Mouse (Mus musculus): ENCODE measurements around the gene Vangl2. TPM values are rescaled to one million over a fixed set of nuclear protein-coding genes. Genes with fewer than 3 reads are reported as not detected.
"Not testable (repeated sequence)": the region's sequence is repeated elsewhere in the genome, so short reads cannot be mapped to it uniquely, and the experiment has no call there.

The Vangl2 gene
- total and polyA plus RNA-seq, 3 experiments: 1.3 TPM

DNA sequence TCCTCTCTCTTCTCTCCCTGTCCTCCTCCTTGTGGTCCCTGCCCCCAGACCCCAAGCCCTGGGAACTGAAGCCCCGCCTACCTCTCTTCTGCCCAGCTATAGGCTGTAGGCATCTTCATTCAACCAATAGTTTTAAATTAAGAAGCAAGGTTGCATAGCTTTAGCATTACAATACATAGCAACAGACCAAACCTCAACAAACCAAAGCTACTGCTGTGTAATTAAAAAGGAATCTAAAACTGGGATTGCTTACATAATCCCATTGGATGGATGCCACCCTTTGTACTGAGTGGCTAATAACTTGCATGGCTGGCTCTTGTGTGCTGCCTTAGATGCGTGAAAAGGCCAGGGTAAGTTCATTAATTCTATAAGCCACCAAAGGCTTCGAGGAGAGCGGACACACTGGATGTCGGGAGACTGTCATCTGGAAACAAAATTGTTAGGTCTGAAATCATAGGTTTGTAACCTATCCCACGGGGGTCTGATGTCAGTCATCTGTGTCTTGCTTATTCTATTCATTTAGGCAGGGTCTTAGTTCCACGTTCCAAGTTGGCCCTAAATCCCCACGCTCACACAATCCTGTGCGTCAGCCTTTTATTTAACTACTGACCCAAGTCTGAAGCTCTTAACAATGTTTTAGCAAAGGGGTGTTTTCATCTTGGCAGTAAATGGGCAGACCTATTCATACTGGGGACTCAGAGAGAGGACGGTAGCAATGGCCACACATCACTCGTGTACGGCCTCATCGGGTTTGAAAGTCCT, 48.1 kb downstream of the Vangl2 start:
- H3K27ac ChIP-seq: no peak overlapping the region
- H3K4me1 ChIP-seq (ENCODE audit: control insufficient read depth, insufficient read depth, low read length): no peaks in the 10 kb centered on the region
- H3K9ac ChIP-seq (ENCODE audit: low read depth, low read length): no peak overlapping the region
- DNase-seq: no peak
- TF ChIP-seq CTCF (IDR thresholded peaks at IDR 0.05) (no peak), POLR2A (IDR thresholded peaks at IDR 0.05; ENCODE audit: insufficient read depth, low read depth, low read length) (no peak), EP300 (IDR thresholded peaks at IDR 0.05; ENCODE audit: insufficient read depth, low read depth, low read length) (no peak)
- no peaks in the 10 kb centered on the region for H3K79me2 ChIP-seq (replicated peaks; ENCODE audit: control insufficient read depth, insufficient read depth, low read length)
- WGBS: 89% methylated on average over 13 of the region's 13 CpGs
- no peaks in the 10 kb centered on the region for H3K27me3 ChIP-seq (ENCODE audit: control insufficient read depth, insufficient read depth, low read length)
- intact Hi-C loops (cut with DNase I): no loop called here
- no peak overlapping the region for H3K4me3 ChIP-seq
- no peaks in the 10 kb centered on the region for H3K36me3 ChIP-seq (ENCODE audit: control insufficient read depth, insufficient read depth, low read length)

DNA sequence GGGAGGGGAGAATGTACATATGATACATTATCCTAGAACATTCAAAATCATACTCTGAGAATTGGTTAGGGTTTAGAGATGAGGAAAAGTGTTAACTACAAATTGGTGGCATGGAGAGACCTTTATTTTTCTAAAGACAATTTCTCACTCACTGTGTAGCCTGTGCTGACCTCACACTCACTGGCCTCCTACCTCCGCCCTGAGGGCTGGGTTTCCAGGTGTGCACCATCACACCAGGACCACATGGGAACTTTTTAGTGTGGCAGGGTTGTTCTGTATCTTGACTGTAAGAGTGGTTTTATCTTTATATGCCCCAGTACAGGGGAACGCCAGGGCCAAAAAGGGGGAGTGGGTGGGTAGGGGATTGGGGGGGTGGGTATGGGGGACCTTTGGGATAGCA, 50.4 kb downstream of the Vangl2 start:
- TF ChIP-seq POLR2A (IDR thresholded peaks at IDR 0.05; ENCODE audit: insufficient read depth, low read depth, low read length) (no peak), CTCF (IDR thresholded peaks at IDR 0.05) (no peak), EP300 (IDR thresholded peaks at IDR 0.05; ENCODE audit: insufficient read depth, low read depth, low read length) (no peak)
- Histone ChIP-seq H3K4me3 (no peak overlapping the region), H3K79me2 (replicated peaks; ENCODE audit: control insufficient read depth, insufficient read depth, low read length) (no peaks in the 10 kb centered on the region), H3K4me1 (ENCODE audit: control insufficient read depth, insufficient read depth, low read length) (no peaks in the 10 kb centered on the region), H3K36me3 (ENCODE audit: control insufficient read depth, insufficient read depth, low read length) (no peaks in the 10 kb centered on the region), H3K9ac (ENCODE audit: low read depth, low read length) (no peak overlapping the region), H3K27ac (no peak overlapping the region), H3K27me3 (ENCODE audit: control insufficient read depth, insufficient read depth, low read length) (no peaks in the 10 kb centered on the region)
- WGBS: 81% methylated on average over 2 of the region's 2 CpGs
- DNase-seq: no peak
- intact Hi-C loops (cut with DNase I): no loop called here

DNA sequence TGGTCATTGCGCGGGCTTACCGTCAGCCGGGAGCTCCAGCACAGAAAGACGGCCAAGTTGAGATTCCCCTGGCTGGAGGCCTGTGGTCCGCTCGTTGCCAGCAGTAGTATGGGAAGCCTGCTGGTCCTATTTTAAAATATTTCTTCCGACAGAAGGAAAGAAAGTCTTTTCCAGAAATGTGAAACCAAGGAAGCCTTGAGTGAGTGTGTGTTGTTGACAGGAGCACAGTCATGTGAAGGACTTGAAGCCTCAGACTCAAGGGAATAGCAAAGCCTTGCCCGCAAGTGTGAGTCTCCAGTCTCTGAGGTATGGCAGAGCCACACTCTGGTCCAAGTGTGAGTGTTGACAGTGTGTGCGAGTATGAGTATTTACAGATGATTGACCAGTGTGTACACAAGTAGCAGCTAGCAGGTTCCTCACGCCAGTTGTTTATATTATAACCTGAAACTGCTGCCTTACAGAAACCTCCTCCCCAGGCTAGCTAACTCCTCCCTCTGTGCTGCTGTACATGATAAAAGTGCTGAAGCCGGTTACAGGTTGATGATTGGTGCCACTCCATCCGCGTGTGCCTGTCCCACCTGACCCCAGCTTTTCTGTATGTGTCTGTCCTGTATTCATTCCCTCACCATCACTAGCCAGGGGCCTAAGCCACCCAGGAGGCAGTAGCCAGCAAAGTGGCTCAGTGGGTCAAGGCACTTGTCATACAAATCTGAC, 51.3 kb downstream of the Vangl2 start:
- Histone ChIP-seq H3K36me3 (ENCODE audit: control insufficient read depth, insufficient read depth, low read length) (no peaks in the 10 kb centered on the region), H3K27me3 (ENCODE audit: control insufficient read depth, insufficient read depth, low read length) (no peaks in the 10 kb centered on the region), H3K79me2 (replicated peaks; ENCODE audit: control insufficient read depth, insufficient read depth, low read length) (no peaks in the 10 kb centered on the region), H3K9ac (ENCODE audit: low read depth, low read length) (no peak overlapping the region), H3K4me3 (no peak overlapping the region), H3K4me1 (ENCODE audit: control insufficient read depth, insufficient read depth, low read length) (no peaks in the 10 kb centered on the region), H3K27ac (no peak overlapping the region)
- no peak for DNase-seq
- TF ChIP-seq EP300 (IDR thresholded peaks at IDR 0.05; ENCODE audit: insufficient read depth, low read depth, low read length) (no peak), CTCF (IDR thresholded peaks at IDR 0.05) (no peak), POLR2A (IDR thresholded peaks at IDR 0.05; ENCODE audit: insufficient read depth, low read depth, low read length) (no peak)
- intact Hi-C loops (cut with DNase I): no loop called here
- WGBS: 86% methylated on average over 14 of the region's 14 CpGs

DNA sequence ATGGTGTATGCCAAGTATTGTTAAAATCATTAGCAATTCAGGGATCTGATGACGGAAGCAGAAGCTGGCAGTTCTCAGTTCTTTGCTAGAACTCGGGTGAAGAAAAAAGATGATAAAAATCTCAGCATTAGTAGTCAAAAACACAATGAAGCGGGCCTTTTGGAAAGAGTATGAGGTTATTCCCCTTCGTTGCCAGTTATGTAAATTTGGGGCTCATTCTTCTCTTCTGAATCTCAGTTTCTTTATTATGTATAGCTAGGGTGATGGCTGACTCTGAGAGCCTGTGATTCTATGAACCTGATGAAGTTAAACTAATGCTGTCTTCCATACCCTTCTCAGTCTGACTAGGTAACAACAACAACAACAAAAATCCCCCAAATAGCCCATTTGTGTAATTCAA, 52.4 kb downstream of the Vangl2 start:
- no peak for TF ChIP-seq EP300 (IDR thresholded peaks at IDR 0.05; ENCODE audit: insufficient read depth, low read depth, low read length)
- TF ChIP-seq POLR2A (IDR thresholded peaks at IDR 0.05; ENCODE audit: insufficient read depth, low read depth, low read length): no peak
- no peak for TF ChIP-seq CTCF (IDR thresholded peaks at IDR 0.05)
- Histone ChIP-seq H3K79me2 (replicated peaks; ENCODE audit: control insufficient read depth, insufficient read depth, low read length) (no peaks in the 10 kb centered on the region), H3K27ac (no peak overlapping the region), H3K4me3 (no peak overlapping the region), H3K9ac (ENCODE audit: low read depth, low read length) (no peak overlapping the region), H3K4me1 (ENCODE audit: control insufficient read depth, insufficient read depth, low read length) (no peaks in the 10 kb centered on the region), H3K27me3 (ENCODE audit: control insufficient read depth, insufficient read depth, low read length) (no peaks in the 10 kb centered on the region), H3K36me3 (ENCODE audit: control insufficient read depth, insufficient read depth, low read length) (no peaks in the 10 kb centered on the region)
- whole genome bisulfite sequencing: 78% methylated on average over 4 of the region's 4 CpGs
- no peak for DNase-seq
- intact Hi-C loops (cut with DNase I): no loop called here

DNA sequence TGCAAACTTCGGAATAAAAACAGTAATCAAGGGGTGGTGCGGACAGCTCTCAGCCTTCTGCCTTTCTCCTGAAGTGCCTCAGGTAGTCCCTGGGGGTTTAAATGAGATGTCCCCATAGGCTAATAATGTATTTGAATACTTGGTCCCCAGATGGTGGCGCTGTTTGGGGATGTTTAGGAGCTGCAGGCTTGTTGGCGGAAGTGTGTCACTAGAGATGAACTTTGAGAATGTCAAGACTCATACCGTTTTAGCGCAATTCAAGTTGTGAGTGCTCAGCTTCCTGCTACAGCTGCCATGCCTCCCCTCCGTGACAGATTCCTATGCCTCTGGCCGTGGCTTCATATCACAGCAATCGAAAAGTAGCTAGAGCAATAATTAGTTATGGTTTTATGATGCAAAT, 52.9 kb downstream of the Vangl2 start:
- no peak overlapping the region for H3K27ac ChIP-seq
- H3K4me3 ChIP-seq: no peak overlapping the region
- H3K4me1 ChIP-seq (ENCODE audit: control insufficient read depth, insufficient read depth, low read length): no peaks in the 10 kb centered on the region
- H3K27me3 ChIP-seq (ENCODE audit: control insufficient read depth, insufficient read depth, low read length): no peaks in the 10 kb centered on the region
- no peak overlapping the region for H3K9ac ChIP-seq (ENCODE audit: low read depth, low read length)
- DNase-seq: no peak
- intact Hi-C loops (cut with DNase I): no loop called here
- no peak for TF ChIP-seq CTCF (IDR thresholded peaks at IDR 0.05)
- no peak for TF ChIP-seq POLR2A (IDR thresholded peaks at IDR 0.05; ENCODE audit: insufficient read depth, low read depth, low read length)
- TF ChIP-seq EP300 (IDR thresholded peaks at IDR 0.05; ENCODE audit: insufficient read depth, low read depth, low read length): no peak
- no peaks in the 10 kb centered on the region for H3K79me2 ChIP-seq (replicated peaks; ENCODE audit: control insufficient read depth, insufficient read depth, low read length)
- 82% methylated on average over 9 of the region's 9 CpGs for WGBS
- no peaks in the 10 kb centered on the region for H3K36me3 ChIP-seq (ENCODE audit: control insufficient read depth, insufficient read depth, low read length)

DNA sequence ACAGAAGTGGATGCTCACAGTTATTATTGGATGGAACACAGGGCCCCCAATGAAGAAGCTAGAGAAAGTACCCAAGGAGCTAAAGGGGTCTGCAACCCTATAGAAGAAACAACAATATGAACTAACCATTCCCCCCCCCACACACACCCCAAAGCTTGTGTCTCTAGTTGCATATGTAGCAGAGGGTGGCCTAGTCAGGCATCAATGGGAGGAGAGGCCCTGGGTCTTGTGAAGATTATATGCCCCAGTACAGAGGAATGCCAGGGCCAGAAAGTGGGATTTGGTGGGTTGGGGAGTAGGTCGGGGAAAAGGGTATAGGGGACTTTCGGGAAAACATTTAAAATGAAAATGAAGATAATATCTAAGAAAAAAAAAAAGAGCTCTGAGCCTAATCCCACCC, 53.9 kb downstream of the Vangl2 start:
- H3K36me3 ChIP-seq (ENCODE audit: control insufficient read depth, insufficient read depth, low read length); H3K27me3 ChIP-seq (ENCODE audit: control insufficient read depth, insufficient read depth, low read length); H3K4me1 ChIP-seq (ENCODE audit: control insufficient read depth, insufficient read depth, low read length); H3K4me3 ChIP-seq; H3K79me2 ChIP-seq (replicated peaks; ENCODE audit: control insufficient read depth, insufficient read depth, low read length); H3K9ac ChIP-seq (ENCODE audit: low read depth, low read length); DNase-seq; intact Hi-C loops (cut with DNase I); H3K27ac ChIP-seq: not testable (repeated sequence)
- 93% methylated on average over 2 of the region's 2 CpGs for WGBS
